Mouse (Mus musculus): Measurements from ENCODE around the gene Nol9. TPM values are rescaled to one million over a fixed set of nuclear protein-coding genes. Genes with fewer than 3 reads are reported as not detected.
"Not testable (repeated sequence)": the region's sequence is repeated elsewhere in the genome, so short reads cannot be mapped to it uniquely, and the experiment has no call there.

The Nol9 gene
- polyA plus RNA-seq, 1 experiment from 2014 or later = 26.0 TPM

GRCm38 (mm10) chr4:152029997-152030396, 9.1 kb upstream of the Nol9 start:
- Histone ChIP-seq H3K36me3 (no peaks in the 10 kb centered on the region), H3K27ac (replicated peaks) (no peak overlapping the region), H3K9me3 (replicated peaks) (no peaks in the 10 kb centered on the region), H3K9ac (replicated peaks) (0 out of 2 replicates have a peak overlapping the region, but pooled peaks have one; percentile 6), H3K4me1 (peaks cover 43% of the 10 kb centered on the region), H3K4me3 (replicated peaks) (peak overlapping the region; percentile 8; the same call in 1 of the 2 replicates), H3K27me3 (replicated peaks) (0 out of 2 replicates have a peak, but pooled peaks cover 3% of the 10 kb centered on the region), H3K4me2 (peak overlapping the region; percentile 29)
- 65% methylated on average over 4 of the region's 4 CpGs for WGBS
- ATAC-seq (ENCODE audit: low FRiP score) = no peak

GRCm38 (mm10) chr4:152032922-152033321, 6.2 kb upstream of the Nol9 start:
- Histone ChIP-seq H3K27me3 (replicated peaks) (0 out of 2 replicates have a peak, but pooled peaks cover 3% of the 10 kb centered on the region), H3K4me2 (no peak overlapping the region), H3K4me3 (replicated peaks) (no peak overlapping the region), H3K36me3 (no peaks in the 10 kb centered on the region), H3K9ac (replicated peaks) (no peak overlapping the region), H3K4me1 (peaks cover 22% of the 10 kb centered on the region), H3K9me3 (replicated peaks) (no peaks in the 10 kb centered on the region), H3K27ac (replicated peaks) (no peak overlapping the region)
- WGBS = 92% methylated on average over 13 of the region's 13 CpGs
- ATAC-seq (ENCODE audit: low FRiP score) = no peak

DNA sequence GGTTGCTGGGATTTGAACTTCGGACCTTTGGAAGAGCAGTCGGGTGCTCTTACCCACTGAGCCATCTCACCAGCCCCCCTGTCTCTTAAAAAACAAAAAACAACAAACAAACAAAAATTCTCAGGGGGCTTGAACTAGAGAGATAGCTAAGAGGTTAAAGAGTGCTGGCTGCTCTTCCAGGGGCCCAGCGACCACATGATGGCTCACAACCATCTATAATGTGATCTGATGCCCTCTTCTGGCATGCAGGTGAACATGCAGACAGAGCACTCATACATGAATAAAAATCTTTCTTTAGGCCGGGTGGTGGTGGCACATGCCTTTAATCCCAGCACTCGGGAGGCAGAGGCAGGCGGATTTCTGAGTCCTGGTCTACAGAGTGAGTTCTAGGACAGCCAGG, 2.7 kb upstream of the Nol9 start:
- H3K36me3 ChIP-seq; H3K4me3 ChIP-seq (replicated peaks); H3K27ac ChIP-seq (replicated peaks); H3K9ac ChIP-seq (replicated peaks); H3K27me3 ChIP-seq (replicated peaks); ATAC-seq (ENCODE audit: low FRiP score); H3K4me2 ChIP-seq; H3K9me3 ChIP-seq (replicated peaks): not testable (repeated sequence)
- WGBS = 91% methylated on average over 6 of the region's 6 CpGs
- peaks cover 20% of the 10 kb centered on the region for H3K4me1 ChIP-seq

DNA sequence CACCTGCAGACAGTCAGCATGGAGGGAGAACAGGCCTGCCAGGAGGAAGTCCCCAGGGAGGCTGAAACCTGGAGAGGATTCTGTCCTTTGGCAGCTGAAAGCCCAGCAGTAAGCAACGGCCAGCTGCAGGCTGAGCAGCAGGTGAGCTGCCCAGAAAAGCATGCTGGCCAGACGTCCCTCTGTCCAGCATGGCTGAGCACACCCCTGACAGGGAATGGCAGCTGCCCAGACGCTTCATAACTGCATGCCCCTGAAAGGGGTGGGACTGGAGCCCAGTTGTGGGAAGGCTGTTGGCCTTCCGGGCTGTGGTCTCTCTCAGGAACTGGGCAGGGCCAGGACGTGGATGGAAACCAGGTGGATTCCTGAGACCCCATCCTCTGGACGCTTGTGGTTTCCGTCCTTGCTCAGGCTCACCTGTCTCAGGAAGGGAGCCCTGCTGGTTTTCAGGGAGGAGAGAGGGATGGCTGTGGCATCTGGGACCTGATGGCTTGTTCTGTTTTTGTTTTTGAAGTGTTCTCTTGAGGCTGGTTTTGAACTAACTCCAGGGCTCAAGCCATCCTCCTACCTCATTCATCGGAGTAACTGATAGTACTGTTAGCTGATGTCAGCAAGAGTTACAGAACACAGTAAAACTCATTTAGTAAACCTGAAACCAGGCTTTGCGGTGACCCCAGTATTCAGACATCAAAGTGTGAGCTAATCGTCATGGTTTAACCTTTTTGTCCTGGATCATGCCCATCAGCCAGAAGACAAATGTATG, 716 bp upstream of the Nol9 start, which contains the start of gene Tas1r1:
Gene Tas1r1, minus strand, starts transcription at position 344 of the 760 bp plus-strand sequence.
- ATAC-seq (ENCODE audit: low FRiP score) = no peak
- peaks cover 20% of the 10 kb centered on the region for H3K4me1 ChIP-seq
- H3K4me3 ChIP-seq (replicated peaks) = peak within 1 kb of the TSS; percentile 97
- peaks cover 25% of the 10 kb centered on the region for H3K36me3 ChIP-seq
- H3K27ac ChIP-seq (replicated peaks) = no peak within 1 kb of the TSS; the same call in 1 of the 2 replicates
- peak within 1 kb of the TSS; percentile 95 for H3K4me2 ChIP-seq
- no peaks in the 10 kb centered on the region for H3K9me3 ChIP-seq (replicated peaks)
- H3K9ac ChIP-seq (replicated peaks) = peak within 1 kb of the TSS; percentile 85
- no peaks in the 10 kb centered on the region for H3K27me3 ChIP-seq (replicated peaks)
- 56% methylated on average over 10 of the region's 10 CpGs for WGBS

- peak overlapping the region; percentile 97 for H3K4me3 ChIP-seq (replicated peaks)
- peak overlapping the region; percentile 85 for H3K9ac ChIP-seq (replicated peaks)
- no peak overlapping the region for H3K27ac ChIP-seq (replicated peaks)
- H3K27me3 ChIP-seq (replicated peaks) = no peaks in the 10 kb centered on the region
- peaks cover 20% of the 10 kb centered on the region for H3K4me1 ChIP-seq
- H3K9me3 ChIP-seq (replicated peaks) = no peaks in the 10 kb centered on the region
- peak overlapping the region; percentile 95 for H3K4me2 ChIP-seq
- ATAC-seq (ENCODE audit: low FRiP score) = no peak
- 5% methylated on average over 25 of the region's 25 CpGs for WGBS
- H3K36me3 ChIP-seq = peaks cover 39% of the 10 kb centered on the region
These were observed 750 bp downstream of the Nol9 start for GRCm38 (mm10) chr4:152039831-152040310.

- no peaks in the 10 kb centered on the region for H3K9me3 ChIP-seq (replicated peaks)
- WGBS = 94% methylated on average over 22 of the region's 22 CpGs
These were observed 3.0 kb downstream of the Nol9 start for GRCm38 (mm10) chr4:152041924-152042641.

GRCm38 (mm10) chr4:152043171-152043570, 4.0 kb downstream of the Nol9 start:
- Histone ChIP-seq H3K9ac (replicated peaks) (no peak overlapping the region), H3K36me3 (peaks cover 69% of the 10 kb centered on the region)
- WGBS = 85% methylated on average over 3 of the region's 3 CpGs

More at GRCm38 (mm10) chr4:152041924-152042641, 3.0 kb downstream of the Nol9 start:
- Histone ChIP-seq H3K4me1 (peaks cover 20% of the 10 kb centered on the region), H3K36me3 (peaks cover 58% of the 10 kb centered on the region), H3K4me3 (replicated peaks) (no peak overlapping the region), H3K4me2 (no peak overlapping the region), H3K27me3 (replicated peaks) (no peaks in the 10 kb centered on the region), H3K9ac (replicated peaks) (no peak overlapping the region), H3K27ac (replicated peaks) (no peak overlapping the region)
- ATAC-seq (ENCODE audit: low FRiP score) = no peak

DNA sequence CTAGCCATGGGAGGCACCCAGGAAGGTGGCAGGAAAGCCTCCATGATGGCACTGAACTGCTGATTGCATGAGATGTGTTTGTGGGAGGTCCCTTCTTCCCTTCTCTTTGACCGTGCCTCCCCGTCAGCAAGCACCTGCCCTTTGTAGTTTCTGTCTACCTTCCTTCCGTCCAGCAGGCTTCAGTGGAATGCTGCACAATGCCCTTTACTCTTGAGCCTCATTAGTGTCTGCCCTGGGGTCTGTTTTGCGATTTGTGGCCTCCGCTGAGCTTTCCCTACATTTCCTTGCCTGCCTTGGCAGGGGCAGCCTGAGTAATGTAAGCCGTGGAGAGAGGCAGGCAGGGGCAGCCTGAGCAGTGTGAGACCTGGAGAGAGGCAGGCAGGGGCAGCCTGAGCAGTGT, 5.5 kb downstream of the Nol9 start:
- no peak for ATAC-seq (ENCODE audit: low FRiP score)
- H3K9ac ChIP-seq (replicated peaks) = no peak overlapping the region
- H3K36me3 ChIP-seq = peaks cover 80% of the 10 kb centered on the region
- peaks cover 16% of the 10 kb centered on the region for H3K4me1 ChIP-seq
- H3K27ac ChIP-seq (replicated peaks) = no peak overlapping the region
- no peak overlapping the region for H3K4me3 ChIP-seq (replicated peaks)
- WGBS = 85% methylated on average over 6 of the region's 6 CpGs
- H3K9me3 ChIP-seq (replicated peaks) = no peaks in the 10 kb centered on the region
- H3K4me2 ChIP-seq = no peak overlapping the region
- H3K27me3 ChIP-seq (replicated peaks) = no peaks in the 10 kb centered on the region

More at GRCm38 (mm10) chr4:152043171-152043570, 4.0 kb downstream of the Nol9 start:
- Histone ChIP-seq H3K9me3 (replicated peaks) (no peaks in the 10 kb centered on the region), H3K27ac (replicated peaks) (no peak overlapping the region), H3K4me1 (peaks cover 20% of the 10 kb centered on the region), H3K4me3 (replicated peaks) (no peak overlapping the region), H3K27me3 (replicated peaks) (no peaks in the 10 kb centered on the region), H3K4me2 (no peak overlapping the region)
- no peak for ATAC-seq (ENCODE audit: low FRiP score)

GRCm38 (mm10) chr4:152062390-152063110, 23.4 kb downstream of the Nol9 start:
- no peak for ATAC-seq (ENCODE audit: low FRiP score)
- H3K27ac ChIP-seq (replicated peaks) = no peak overlapping the region
- H3K27me3 ChIP-seq (replicated peaks) = no peaks in the 10 kb centered on the region
- H3K4me3 ChIP-seq (replicated peaks) = no peak overlapping the region
- peaks cover 34% of the 10 kb centered on the region for H3K36me3 ChIP-seq
- H3K4me1 ChIP-seq = no peaks in the 10 kb centered on the region
- H3K4me2 ChIP-seq = no peak overlapping the region
- H3K9me3 ChIP-seq (replicated peaks) = no peaks in the 10 kb centered on the region
- H3K9ac ChIP-seq (replicated peaks) = no peak overlapping the region
- 74% methylated on average over 9 of the region's 9 CpGs for WGBS

DNA sequence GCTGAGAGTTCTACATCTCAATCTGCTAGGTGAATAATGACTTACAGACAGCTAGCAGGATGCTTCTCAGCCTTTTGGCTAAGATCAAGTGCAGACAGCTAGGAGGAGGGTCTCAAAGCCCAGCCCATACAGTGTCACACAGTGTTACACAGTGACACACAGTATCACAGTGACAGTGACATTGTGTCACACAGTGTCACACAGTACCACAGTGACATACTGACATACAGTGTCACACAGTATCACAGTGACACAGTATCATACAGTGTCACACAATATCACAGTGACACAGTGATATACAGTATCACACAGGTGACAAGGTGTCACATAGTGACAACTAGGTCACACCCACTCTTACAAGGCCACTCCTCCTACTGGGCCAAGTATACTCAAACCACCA, 28.2 kb downstream of the Nol9 start:
- H3K9me3 ChIP-seq (replicated peaks) = no peaks in the 10 kb centered on the region
- no peak overlapping the region for H3K4me3 ChIP-seq (replicated peaks)
- no peak overlapping the region for H3K4me2 ChIP-seq
- H3K36me3 ChIP-seq = no peaks in the 10 kb centered on the region; the same call in 1 of the 2 replicates
- H3K27ac ChIP-seq (replicated peaks) = no peak overlapping the region
- no peaks in the 10 kb centered on the region for H3K27me3 ChIP-seq (replicated peaks)
- peaks cover 5% of the 10 kb centered on the region; the same call in 1 of the 2 replicates for H3K4me1 ChIP-seq
- no peak overlapping the region for H3K9ac ChIP-seq (replicated peaks)
- ATAC-seq (ENCODE audit: low FRiP score) = no peak

DNA sequence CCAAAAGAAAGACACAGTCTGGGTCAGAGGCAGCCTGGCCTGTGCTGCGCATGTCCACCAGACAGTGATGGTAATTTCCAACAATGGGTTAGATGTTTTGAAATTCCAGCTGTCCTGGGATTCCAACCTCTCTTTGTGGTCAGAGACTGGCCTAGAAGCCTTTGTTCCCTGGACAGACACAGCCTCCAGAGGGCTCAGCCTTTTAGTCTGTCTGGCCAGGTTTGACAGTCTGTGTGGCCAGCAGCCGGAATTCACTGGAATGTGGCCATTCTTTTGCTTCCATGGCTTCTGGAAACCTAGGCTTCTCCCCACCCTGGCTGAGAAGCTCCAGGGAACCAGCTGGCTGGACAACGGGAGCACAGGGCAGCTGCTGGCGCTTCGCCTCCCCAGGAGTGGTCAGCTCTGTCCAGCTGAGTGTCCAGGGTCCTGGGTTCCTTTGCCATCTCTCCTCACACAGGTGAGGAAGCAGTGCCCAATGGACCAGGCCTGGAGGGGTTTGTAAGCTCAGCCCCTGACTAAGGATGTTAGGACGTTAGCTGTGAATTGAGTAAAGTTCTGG, 29.1 kb downstream of the Nol9 start:
- no peaks in the 10 kb centered on the region for H3K27me3 ChIP-seq (replicated peaks)
- ATAC-seq (ENCODE audit: low FRiP score) = no peak
- no peak overlapping the region for H3K27ac ChIP-seq (replicated peaks)
- no peak overlapping the region for H3K9ac ChIP-seq (replicated peaks)
- H3K4me2 ChIP-seq = no peak overlapping the region
- H3K4me1 ChIP-seq = peaks cover 12% of the 10 kb centered on the region
- H3K36me3 ChIP-seq = no peaks in the 10 kb centered on the region; the same call in 1 of the 2 replicates
- 82% methylated on average over 6 of the region's 6 CpGs for WGBS
- H3K4me3 ChIP-seq (replicated peaks) = no peak overlapping the region
- H3K9me3 ChIP-seq (replicated peaks) = no peaks in the 10 kb centered on the region

All from neural tube, embryonic 15.5 days (tissue).